Mouse (Mus musculus) neural tube, embryonic 15.5 days (tissue): Measurements from ENCODE around the gene Ppp1r12a. TPM values are rescaled to one million over a fixed set of nuclear protein-coding genes. Genes with fewer than 3 reads are reported as not detected.

Experiments
- ATAC-seq: fragments of 200-750 bp; cut with Nextera tagmentation; 2 replicates; pipeline ENCODE4 v1.8.0; 2017; ENCODE audit warnings: mild to moderate bottlenecking, moderate TSS enrichment, moderate library complexity; ENCODE audit not compliant: low FRiP score
- H3K27ac ChIP-seq: fragments of 300-500 bp; sonication (generic); replicated peaks from 2 replicates; pipeline ENCODE4 v1.5.1; 2015; ENCODE audit warnings: mild to moderate bottlenecking, inconsistent platforms
- H3K27me3 ChIP-seq: fragments of 300-500 bp; sonication (generic); replicated peaks from 2 replicates; pipeline ENCODE4 v1.6.1; 2015; ENCODE audit warnings: inconsistent platforms
- H3K36me3 ChIP-seq: fragments of 300-500 bp; sonication (generic); 2 replicates; pipeline ENCODE4 v1.6.1; 2015; ENCODE audit warnings: inconsistent platforms
- H3K4me1 ChIP-seq: fragments of 300-500 bp; sonication (generic); 2 replicates; pipeline ENCODE4 v1.6.1; 2015; ENCODE audit warnings: inconsistent platforms
- H3K4me2 ChIP-seq: fragments of 300-500 bp; sonication (generic); 2 replicates; pipeline ENCODE4 v1.6.1; 2015; ENCODE audit warnings: inconsistent platforms, mild to moderate bottlenecking, moderate library complexity
- H3K4me3 ChIP-seq: fragments of 300-500 bp; sonication (generic); replicated peaks from 2 replicates; pipeline ENCODE4 v1.5.1; 2015; ENCODE audit warnings: mild to moderate bottlenecking, inconsistent platforms
- H3K9ac ChIP-seq: fragments of 300-500 bp; sonication (generic); replicated peaks from 2 replicates; pipeline ENCODE4 v1.6.1; 2015; ENCODE audit warnings: mild to moderate bottlenecking, inconsistent platforms
- H3K9me3 ChIP-seq: fragments of 300-500 bp; sonication (generic); replicated peaks from 2 replicates; pipeline ENCODE4 v1.6.1; 2016; ENCODE audit warnings: inconsistent platforms
- WGBS: fragments of 180-500 bp; shearing (Covaris S2); methylation state at CpG from one replicate; pipeline ENCODE4 v1.1.7; 2015; ENCODE audit warnings: mixed read lengths; 5-methylcytosine and 5-hydroxymethylcytosine counted together
- polyA plus RNA-seq: library from polyadenylated mRNA; unstranded; fragments of >200 nt; fragmentation: Nextera tagmentation; extraction: Ambion mirVana; gene quantifications from 2 replicates; pipeline ENCODE4 v1.2.1, GENCODE M21; 2015

Gene Ppp1r12a
- polyA plus RNA-seq, 1 experiment from 2014 or later: 63.4 TPM

- Histone ChIP-seq H3K4me3 (peak overlapping the region; percentile 99), H3K27ac (peak overlapping the region; percentile 97; the same call in 1 of the 2 replicates), H3K4me1 (peaks cover 32% of the 10 kb centered on the region), H3K9me3 (no peaks in the 10 kb centered on the region), H3K27me3 (no peaks in the 10 kb centered on the region), H3K36me3 (no peaks in the 10 kb centered on the region), H3K4me2 (peak overlapping the region; percentile 67), H3K9ac (peak overlapping the region; percentile 100)
- no peak for ATAC-seq
- 24% methylated on average over 3 of the region's 3 CpGs for whole genome bisulfite sequencing
Observed at GRCm38 (mm10) chr10:108163451-108163850, 1.5 kb downstream of the Ppp1r12a start.

- no peak overlapping the region for H3K9ac ChIP-seq
- peaks cover 35% of the 10 kb centered on the region for H3K4me1 ChIP-seq
- H3K4me3 ChIP-seq: no peak overlapping the region
- 87% methylated on average over 5 of the region's 5 CpGs for WGBS
- no peaks in the 10 kb centered on the region for H3K36me3 ChIP-seq
- H3K9me3 ChIP-seq: no peaks in the 10 kb centered on the region
- H3K4me2 ChIP-seq: no peak overlapping the region
- H3K27me3 ChIP-seq: no peaks in the 10 kb centered on the region
- no peak overlapping the region for H3K27ac ChIP-seq
- ATAC-seq: no peak
Observed at GRCm38 (mm10) chr10:108167823-108168222, 5.8 kb downstream of the Ppp1r12a start.

- Histone ChIP-seq H3K9me3 (no peaks in the 10 kb centered on the region), H3K9ac (no peak overlapping the region), H3K27me3 (no peaks in the 10 kb centered on the region), H3K4me3 (no peak overlapping the region), H3K27ac (no peak overlapping the region), H3K4me1 (peaks cover 27% of the 10 kb centered on the region), H3K4me2 (no peak overlapping the region), H3K36me3 (no peaks in the 10 kb centered on the region)
- no peak for ATAC-seq
- 72% methylated on average over 3 of the region's 3 CpGs for WGBS
Observed at GRCm38 (mm10) chr10:108170818-108171217, 8.8 kb downstream of the Ppp1r12a start.

- no peak overlapping the region for H3K9ac ChIP-seq
- H3K36me3 ChIP-seq: no peaks in the 10 kb centered on the region
- no peak overlapping the region for H3K4me2 ChIP-seq
- peaks cover 23% of the 10 kb centered on the region for H3K4me1 ChIP-seq
- H3K9me3 ChIP-seq: no peaks in the 10 kb centered on the region
- no peaks in the 10 kb centered on the region for H3K27me3 ChIP-seq
- H3K27ac ChIP-seq: no peak overlapping the region
- ATAC-seq: no peak
- H3K4me3 ChIP-seq: no peak overlapping the region
- WGBS: 89% methylated on average over 3 of the region's 3 CpGs
Observed at GRCm38 (mm10) chr10:108171637-108172036, 9.6 kb downstream of the Ppp1r12a start.

GRCm38 (mm10) chr10:108172817-108173563, 11.0 kb downstream of the Ppp1r12a start:
- H3K27ac ChIP-seq: no peak overlapping the region
- H3K27me3 ChIP-seq: no peaks in the 10 kb centered on the region
- H3K9me3 ChIP-seq: no peaks in the 10 kb centered on the region
- H3K4me2 ChIP-seq: no peak overlapping the region
- H3K36me3 ChIP-seq: no peaks in the 10 kb centered on the region
- H3K9ac ChIP-seq: no peak overlapping the region
- 77% methylated on average over 6 of the region's 6 CpGs for WGBS
- H3K4me1 ChIP-seq: peaks cover 21% of the 10 kb centered on the region; the same call in 1 of the 2 replicates
- no peak overlapping the region for H3K4me3 ChIP-seq
- no peak for ATAC-seq

GRCm38 (mm10) chr10:108174107-108174506, 12.1 kb downstream of the Ppp1r12a start:
- ATAC-seq: no peak
- no peaks in the 10 kb centered on the region for H3K9me3 ChIP-seq
- H3K4me2 ChIP-seq: no peak overlapping the region
- H3K4me1 ChIP-seq: peaks cover 21% of the 10 kb centered on the region; the same call in 1 of the 2 replicates
- H3K27ac ChIP-seq: no peak overlapping the region
- 83% methylated on average over 5 of the region's 5 CpGs for WGBS
- no peak overlapping the region for H3K4me3 ChIP-seq
- H3K9ac ChIP-seq: no peak overlapping the region
- H3K27me3 ChIP-seq: no peaks in the 10 kb centered on the region
- H3K36me3 ChIP-seq: no peaks in the 10 kb centered on the region

GRCm38 (mm10) chr10:108175885-108176284, 13.9 kb downstream of the Ppp1r12a start:
- Histone ChIP-seq H3K4me3 (no peak overlapping the region), H3K4me1 (peaks cover 24% of the 10 kb centered on the region; the same call in 1 of the 2 replicates), H3K4me2 (no peak overlapping the region), H3K27ac (no peak overlapping the region), H3K36me3 (no peaks in the 10 kb centered on the region), H3K9me3 (no peaks in the 10 kb centered on the region), H3K27me3 (no peaks in the 10 kb centered on the region), H3K9ac (no peak overlapping the region)
- ATAC-seq: no peak
- WGBS: 61% methylated on average over 2 of the region's 2 CpGs

- 85% methylated on average over 6 of the region's 6 CpGs for WGBS
- Histone ChIP-seq H3K4me2 (no peak overlapping the region), H3K4me1 (0 out of 2 replicates have a peak, but pooled peaks cover 19% of the 10 kb centered on the region), H3K4me3 (no peak overlapping the region), H3K27ac (no peak overlapping the region), H3K9me3 (no peaks in the 10 kb centered on the region), H3K36me3 (no peaks in the 10 kb centered on the region), H3K9ac (no peak overlapping the region), H3K27me3 (no peaks in the 10 kb centered on the region)
- no peak for ATAC-seq
Observed at GRCm38 (mm10) chr10:108178285-108178848, 16.4 kb downstream of the Ppp1r12a start.

- 61% methylated on average over 3 of the region's 3 CpGs for WGBS
- H3K4me1 ChIP-seq: 0 out of 2 replicates have a peak, but pooled peaks cover 14% of the 10 kb centered on the region
Observed at GRCm38 (mm10) chr10:108179404-108179803, 17.4 kb downstream of the Ppp1r12a start.

GRCm38 (mm10) chr10:108180313-108180712, 18.3 kb downstream of the Ppp1r12a start:
- H3K4me3 ChIP-seq: no peak overlapping the region
- peaks cover 18% of the 10 kb centered on the region; the same call in 1 of the 2 replicates for H3K4me1 ChIP-seq
- no peak overlapping the region for H3K9ac ChIP-seq
- H3K4me2 ChIP-seq: no peak overlapping the region
- no peak for ATAC-seq
- H3K36me3 ChIP-seq: no peaks in the 10 kb centered on the region
- no peak overlapping the region for H3K27ac ChIP-seq
- no peaks in the 10 kb centered on the region for H3K9me3 ChIP-seq
- H3K27me3 ChIP-seq: no peaks in the 10 kb centered on the region
- WGBS: 79% methylated on average over 2 of the region's 2 CpGs

More at GRCm38 (mm10) chr10:108179404-108179803, 17.4 kb downstream of the Ppp1r12a start:
- Histone ChIP-seq H3K27me3 (no peaks in the 10 kb centered on the region), H3K9me3 (no peaks in the 10 kb centered on the region), H3K9ac (no peak overlapping the region), H3K4me2 (no peak overlapping the region), H3K36me3 (no peaks in the 10 kb centered on the region), H3K4me3 (no peak overlapping the region), H3K27ac (no peak overlapping the region)
- no peak for ATAC-seq

GRCm38 (mm10) chr10:108181893-108182292, 19.9 kb downstream of the Ppp1r12a start:
- no peaks in the 10 kb centered on the region for H3K9me3 ChIP-seq
- no peak overlapping the region for H3K4me2 ChIP-seq
- H3K9ac ChIP-seq: no peak overlapping the region
- 75% methylated on average over 3 of the region's 3 CpGs for WGBS
- no peak for ATAC-seq
- H3K4me1 ChIP-seq: peaks cover 17% of the 10 kb centered on the region; the same call in 1 of the 2 replicates
- H3K27me3 ChIP-seq: no peaks in the 10 kb centered on the region
- no peaks in the 10 kb centered on the region for H3K36me3 ChIP-seq
- no peak overlapping the region for H3K27ac ChIP-seq
- no peak overlapping the region for H3K4me3 ChIP-seq

- H3K9me3 ChIP-seq: no peaks in the 10 kb centered on the region
Observed at GRCm38 (mm10) chr10:108182386-108182785, 20.4 kb downstream of the Ppp1r12a start.

More at GRCm38 (mm10) chr10:108182386-108182785, 20.4 kb downstream of the Ppp1r12a start:
- WGBS: 76% methylated on average over 4 of the region's 4 CpGs
- no peak overlapping the region for H3K9ac ChIP-seq
- no peak overlapping the region for H3K4me2 ChIP-seq
- H3K36me3 ChIP-seq: no peaks in the 10 kb centered on the region
- ATAC-seq: no peak
- H3K27me3 ChIP-seq: no peaks in the 10 kb centered on the region
- no peak overlapping the region for H3K4me3 ChIP-seq
- H3K4me1 ChIP-seq: peaks cover 17% of the 10 kb centered on the region; the same call in 1 of the 2 replicates
- no peak overlapping the region for H3K27ac ChIP-seq
